Mouse (Mus musculus) regulatory T cell (primary cell): ENCODE data around the gene Mid1.

Experiments
- in situ Hi-C: fragments of 300-600 bp; cut with MboI, MseI; formaldehyde crosslinking; loops from one replicate; pipeline ENCODE4 v1.15.1; 2025; ENCODE audit warnings: high pct_unique_total_duplicates

The Mid1 gene

DNA sequence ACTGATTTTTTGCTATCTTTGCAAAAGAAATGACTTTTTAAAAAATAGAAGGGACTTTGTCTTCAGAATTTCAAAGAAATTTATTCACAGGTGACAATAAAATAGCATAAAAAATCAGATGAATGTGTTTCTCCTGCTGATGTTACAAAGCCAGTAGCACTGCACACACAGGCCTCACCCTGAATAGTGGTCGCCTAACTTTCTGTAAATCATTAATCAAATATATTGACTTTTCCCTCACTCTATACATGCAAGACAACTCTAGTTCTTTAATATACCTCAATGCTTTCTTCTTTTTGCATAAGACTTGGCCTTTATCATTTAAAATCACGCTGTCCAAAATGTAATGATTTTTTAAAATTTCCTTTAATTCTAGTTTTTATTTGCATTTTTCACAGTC lies 126.8 kb downstream of the Mid1 start:
- in situ Hi-C loops = no loop called here

DNA sequence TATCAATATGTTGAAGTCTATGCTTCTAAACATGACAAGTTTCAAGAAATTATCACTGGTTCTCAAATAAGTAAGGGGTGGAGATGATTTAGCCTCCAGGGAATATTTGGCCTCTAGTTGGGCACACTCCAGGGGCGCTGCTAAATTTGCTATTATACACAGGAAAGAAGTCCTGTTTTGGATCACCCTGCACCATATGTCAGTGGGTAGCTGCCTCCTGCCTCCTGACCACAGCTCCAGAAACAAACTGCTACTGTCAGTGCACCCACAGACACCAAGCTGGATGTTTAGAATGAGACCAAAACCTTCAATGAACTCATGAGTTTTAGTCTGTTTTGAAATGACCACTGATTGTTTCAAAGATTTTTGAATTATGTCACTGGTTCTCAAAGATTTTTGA lies 128.7 kb downstream of the Mid1 start:
- in situ Hi-C loops = no loop called here

DNA sequence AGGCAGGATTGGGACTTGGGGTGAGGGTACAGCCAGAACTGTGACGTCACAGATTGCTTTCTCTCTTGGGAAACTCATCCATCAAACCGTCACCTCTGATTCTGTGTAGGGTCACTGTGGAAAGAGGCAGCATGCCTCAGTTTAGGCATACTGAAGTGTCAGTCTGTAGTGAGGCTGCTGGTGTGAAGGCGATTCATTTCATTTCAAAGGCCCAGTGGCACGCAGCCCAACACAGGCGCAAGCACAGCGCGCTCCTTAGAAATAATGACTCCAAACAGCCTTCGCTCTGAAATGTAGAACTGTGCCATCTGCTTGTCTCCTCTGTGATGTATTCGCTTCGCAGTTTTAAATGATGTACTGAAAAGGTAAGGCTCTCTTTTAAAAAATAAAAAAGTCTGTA lies 141.9 kb downstream of the Mid1 start:
- in situ Hi-C loops = no loop called here

DNA sequence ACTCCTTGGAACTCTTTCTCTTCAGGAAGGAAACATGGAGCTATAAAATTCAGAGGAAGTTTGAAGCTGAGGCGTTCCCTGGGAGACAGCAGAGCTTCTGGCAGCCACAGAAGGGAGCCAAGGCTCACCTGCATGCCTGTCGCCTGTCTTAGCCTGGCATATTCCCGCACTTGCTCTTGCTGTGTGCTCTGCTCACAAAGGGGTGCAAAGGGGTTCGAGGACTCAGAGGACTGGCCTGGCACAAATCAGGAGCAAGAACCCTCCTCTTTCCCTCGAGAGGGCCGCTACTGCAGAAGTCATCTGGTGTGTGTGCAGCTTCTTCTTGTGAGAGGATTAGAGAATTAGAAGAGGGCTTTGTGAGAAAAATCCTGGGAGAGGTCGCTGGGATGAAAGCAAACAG lies 142.7 kb downstream of the Mid1 start:
- in situ Hi-C loops = no loop called here

DNA sequence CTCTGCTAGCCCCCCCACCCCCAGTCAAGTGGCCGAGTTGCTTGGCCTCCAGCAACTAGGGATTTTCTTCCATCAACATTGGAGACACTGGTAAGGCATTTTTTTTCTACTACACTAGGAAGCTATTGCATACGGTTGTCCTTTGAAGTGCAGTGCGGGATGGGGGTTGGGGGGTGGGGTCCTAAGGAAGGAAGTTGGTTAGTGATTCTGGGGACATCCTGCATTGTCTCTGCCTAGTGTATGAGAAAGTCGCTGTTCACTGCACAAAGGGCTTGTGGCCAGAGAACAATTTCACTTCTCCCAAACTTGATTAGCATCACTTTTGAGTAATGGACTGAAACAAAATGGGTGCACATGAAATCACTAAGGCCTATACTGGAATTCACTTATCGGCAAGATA lies 143.1 kb downstream of the Mid1 start:
- in situ Hi-C loops = no loop called here

DNA sequence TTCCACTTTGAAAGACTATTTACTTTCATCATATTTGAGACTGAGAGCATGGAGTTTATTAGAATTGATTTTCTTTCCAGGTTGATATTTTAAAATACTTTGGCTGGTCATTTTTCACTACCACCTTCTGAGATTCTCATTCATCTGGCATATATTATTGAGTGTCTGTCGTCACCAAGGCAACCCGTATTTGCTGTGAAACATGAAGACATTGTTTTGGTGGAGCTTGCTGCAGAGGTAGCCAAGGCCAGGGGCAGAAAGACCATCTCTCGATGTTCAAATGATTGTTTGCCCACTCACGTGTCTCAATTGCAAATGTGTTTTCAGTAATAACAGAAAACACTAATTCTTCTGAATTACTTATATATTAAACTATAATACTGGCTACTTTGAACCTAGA lies 145.1 kb downstream of the Mid1 start:
- in situ Hi-C loops = no loop called here

DNA sequence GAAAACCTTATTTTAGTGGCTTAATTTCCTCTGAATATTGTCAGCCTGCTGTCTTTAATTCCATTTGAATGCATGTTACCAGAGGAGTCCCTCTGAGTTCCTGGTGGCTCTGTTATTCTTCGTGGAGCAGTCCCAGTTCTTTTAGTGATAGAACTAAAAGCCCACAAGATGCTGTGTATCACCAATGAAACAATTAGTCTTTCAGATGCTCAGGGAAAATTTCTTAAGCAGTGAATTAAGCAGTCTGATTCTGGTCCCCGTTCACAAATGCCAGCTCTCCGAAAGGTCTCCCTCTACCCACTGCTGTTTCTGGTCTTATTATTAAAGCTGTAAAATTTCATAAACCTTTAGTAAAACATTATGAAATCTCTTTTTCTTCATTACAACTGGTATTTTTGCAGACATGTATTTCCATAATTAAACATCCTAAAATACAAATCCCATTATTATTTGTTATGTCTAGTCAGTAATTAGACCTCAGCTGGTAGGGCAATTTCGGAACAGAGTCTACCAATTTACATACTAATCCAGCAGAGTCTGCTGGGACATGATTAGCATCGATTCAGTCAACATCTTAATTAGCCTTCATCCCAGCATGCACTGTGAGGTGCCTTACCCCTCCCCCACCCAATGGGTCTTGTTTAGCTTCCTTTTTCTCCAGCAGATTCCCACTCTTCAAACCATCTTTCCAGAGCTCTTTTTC lies 153.1 kb downstream of the Mid1 start:
- in situ Hi-C loops = no loop called here

DNA sequence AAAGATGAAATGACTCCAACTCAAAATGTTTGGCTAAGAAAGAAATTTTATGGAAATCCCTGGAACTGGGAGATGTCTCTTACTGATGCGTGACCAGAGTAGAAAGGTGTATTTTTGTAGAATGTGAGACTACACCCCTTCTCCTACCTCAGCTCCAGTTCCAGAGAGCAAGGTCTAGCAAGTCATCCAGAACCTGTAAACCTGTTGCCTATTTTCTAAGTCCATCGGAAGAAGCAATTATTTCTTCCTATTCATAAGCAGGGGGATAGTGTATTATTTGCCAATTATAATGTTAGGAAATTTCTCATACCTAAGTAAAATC lies 153.6 kb downstream of the Mid1 start:
- in situ Hi-C loops = no loop called here

DNA sequence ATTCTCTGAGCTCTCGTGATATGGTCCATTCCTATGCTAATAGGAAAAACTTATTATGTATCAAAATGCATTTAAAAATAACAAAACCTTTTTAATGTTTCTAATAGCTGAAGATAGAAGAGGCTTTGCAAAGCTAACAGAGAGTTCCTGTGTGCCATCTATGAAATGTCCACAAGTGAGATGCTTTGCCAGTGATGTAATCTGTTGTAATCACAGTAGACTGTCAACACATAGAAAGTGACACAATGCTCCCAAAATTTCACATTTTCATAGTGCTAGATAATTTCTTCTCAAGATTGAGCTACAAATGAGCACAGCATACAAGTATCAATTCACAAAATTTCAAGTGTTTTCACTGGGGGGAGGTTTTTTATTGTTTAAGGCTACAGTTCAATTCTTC lies 158.3 kb downstream of the Mid1 start:
- in situ Hi-C loops = no loop called here

DNA sequence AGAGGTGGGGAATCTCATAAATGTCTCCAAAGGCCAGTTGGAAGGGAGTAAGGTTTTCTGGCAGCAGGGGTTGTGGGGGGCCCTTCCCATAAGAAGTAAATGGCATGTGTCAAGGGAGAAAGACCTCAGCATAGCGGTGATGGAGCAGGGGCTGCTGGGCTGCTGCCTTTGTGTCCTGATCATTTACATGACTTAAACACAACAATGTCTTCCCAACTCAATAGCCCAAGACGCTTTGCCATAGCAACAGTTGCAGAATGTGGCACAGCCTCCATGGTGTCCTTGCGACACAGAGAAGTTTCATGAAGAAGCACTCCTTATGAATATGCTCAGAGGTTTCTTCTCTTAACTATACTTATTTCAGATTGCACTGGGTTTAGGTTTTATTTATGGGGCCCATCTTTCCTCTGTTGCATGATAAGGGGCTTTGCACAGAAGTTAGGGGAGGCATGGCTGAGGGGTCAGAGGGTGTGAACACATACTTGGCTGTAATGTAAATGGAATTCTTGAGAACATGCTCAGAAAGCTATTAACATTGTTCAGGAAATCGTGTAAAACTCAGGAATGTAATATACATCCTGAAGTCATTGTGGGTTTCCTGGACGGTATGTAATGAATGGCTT lies 159.3 kb downstream of the Mid1 start:
- in situ Hi-C loops = no loop called here

DNA sequence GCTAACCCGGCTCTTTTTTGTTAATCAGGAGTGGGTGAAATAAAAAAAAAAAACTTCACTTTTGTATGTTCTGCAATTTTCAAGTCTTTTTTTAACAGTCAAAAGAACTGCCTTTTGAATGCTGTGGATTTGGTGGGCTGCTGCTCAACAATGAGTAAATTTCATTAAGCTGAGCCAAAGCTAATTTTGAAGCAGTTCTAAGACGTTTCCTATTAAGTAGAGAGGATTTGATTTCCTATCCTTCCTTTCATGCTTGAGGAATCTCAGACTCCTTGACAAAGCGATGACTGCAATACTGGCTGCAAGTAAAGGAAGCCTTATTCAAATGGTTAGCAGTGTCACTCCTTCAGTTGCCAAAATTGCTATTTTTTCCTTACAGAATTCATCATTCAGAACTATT lies 161.2 kb downstream of the Mid1 start:
- in situ Hi-C loops = no loop called here

DNA sequence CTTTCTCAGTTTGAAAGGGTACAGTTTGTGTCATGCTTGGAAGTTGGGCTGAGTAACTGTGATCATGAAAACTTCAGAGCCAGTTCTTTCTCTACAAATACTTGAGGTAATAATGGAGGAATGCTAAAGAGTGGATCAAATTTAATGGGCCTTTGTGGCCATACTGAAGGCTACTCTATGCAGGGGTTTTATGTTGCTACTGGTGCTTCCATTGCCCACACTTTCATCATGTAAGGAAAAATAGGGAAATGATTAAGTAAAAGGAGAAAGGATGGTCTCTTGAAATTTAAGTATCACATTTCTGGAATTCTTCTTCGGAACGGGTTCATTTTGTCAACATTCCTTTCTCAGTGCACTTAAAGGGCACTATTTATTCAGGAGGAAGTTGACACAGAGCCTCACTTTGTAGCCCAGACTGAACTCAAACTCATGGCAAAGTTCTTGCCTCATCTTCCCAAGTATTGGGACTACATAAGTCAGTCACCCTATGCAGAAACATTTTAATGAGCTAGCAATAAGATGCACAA lies 176.3 kb downstream of the Mid1 start:
- in situ Hi-C loops = no loop called here

DNA sequence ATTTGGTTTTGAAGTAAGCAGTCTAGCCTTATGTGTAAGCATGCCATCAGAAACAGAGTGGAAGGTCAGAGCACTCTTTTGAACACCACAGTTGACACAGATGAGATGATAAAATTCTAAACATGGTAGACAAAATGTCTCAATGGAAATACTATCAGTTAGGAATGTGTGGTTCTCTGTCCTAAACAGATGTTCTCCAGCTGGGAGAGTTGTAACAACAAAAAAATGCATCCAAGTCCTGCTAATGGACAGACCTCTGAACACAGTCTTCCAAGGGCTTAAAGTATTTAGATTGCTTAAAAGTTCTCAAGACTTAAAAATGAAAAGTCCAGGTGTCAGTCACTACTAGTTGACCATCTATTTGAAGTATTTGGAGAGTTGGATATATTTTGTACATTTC lies 177.4 kb downstream of the Mid1 start:
- in situ Hi-C loops = no loop called here

DNA sequence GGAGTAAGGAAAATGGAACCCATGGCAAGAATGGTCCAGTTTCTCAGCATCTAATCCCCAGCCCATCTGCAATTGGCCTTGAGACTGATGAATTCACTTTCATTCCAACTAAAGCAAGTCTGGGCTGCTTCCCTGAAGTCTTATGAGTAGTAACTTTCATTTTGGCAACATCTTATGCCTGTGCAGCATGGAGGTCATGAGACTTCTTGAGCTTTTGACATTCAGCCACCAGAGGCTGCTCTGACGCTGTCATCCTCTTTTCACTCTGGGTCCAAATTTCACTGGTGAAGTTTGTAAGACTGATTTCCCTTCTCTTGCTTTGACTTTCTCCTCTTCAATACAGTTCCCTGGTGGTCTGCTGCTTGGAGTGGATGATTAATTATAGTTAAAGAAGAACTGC lies 177.8 kb downstream of the Mid1 start:
- in situ Hi-C loops = no loop called here

DNA sequence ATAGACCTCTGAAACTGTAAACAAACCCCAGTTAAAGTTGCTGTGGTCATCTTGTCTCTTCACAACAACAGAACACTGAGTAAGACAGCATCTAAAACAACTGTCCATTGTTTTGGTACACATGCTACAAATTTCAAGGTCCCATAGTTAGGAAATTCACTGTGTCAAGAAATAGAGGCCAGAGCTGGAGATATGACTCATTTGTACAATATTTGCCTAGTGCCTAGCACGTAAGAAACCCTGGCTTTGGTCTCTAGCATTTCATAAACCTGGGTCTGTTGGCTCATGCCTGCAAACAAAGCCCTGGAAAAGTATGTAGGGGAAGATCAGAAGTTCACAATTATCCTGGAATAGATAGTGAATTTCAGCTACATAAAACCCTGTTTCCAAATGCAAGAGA lies 178.8 kb downstream of the Mid1 start:
- in situ Hi-C loops = no loop called here

DNA sequence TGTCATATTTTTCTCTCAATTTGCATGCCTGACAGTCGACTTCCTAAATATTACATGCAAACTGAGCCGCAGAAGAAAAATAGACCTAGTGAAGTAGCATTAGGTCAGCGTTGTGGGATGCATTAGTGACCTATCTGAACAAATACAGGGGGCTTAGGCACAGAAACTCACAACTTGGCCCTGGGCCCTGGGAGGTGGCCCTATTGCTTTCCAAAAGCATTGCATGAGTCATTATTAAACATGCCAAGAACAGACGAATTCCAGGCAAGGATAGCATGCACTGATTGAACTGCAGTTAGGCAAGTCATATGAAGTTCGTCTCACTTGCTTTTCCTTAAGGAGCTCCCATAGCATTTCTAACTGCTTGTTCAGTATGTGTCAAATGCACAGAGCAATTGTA lies 183.2 kb downstream of the Mid1 start:
- in situ Hi-C loops = no loop called here

DNA sequence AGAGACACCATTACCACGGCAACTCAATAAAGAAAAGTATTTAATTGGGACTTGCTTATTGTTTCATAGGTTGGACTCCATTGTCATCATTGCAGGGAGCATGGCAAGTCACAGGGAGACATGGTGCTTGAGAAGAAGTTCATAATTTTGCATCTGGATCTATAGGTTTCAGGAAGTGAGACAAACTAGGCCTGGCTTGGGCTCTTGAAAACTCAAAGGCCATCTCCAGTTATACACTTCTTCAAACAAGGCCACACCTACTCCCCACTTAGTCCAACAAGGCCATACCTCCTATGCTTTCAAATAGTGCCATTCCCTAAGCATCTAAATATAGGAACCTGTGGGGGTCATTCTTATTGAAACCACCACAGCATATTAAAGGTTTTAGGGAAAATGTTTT lies 189.5 kb downstream of the Mid1 start:
- in situ Hi-C loops = loop anchor here (5.0 kb wide), 1 partner anchor 93 kb away; no protein-coding TSS in a partner anchor

DNA sequence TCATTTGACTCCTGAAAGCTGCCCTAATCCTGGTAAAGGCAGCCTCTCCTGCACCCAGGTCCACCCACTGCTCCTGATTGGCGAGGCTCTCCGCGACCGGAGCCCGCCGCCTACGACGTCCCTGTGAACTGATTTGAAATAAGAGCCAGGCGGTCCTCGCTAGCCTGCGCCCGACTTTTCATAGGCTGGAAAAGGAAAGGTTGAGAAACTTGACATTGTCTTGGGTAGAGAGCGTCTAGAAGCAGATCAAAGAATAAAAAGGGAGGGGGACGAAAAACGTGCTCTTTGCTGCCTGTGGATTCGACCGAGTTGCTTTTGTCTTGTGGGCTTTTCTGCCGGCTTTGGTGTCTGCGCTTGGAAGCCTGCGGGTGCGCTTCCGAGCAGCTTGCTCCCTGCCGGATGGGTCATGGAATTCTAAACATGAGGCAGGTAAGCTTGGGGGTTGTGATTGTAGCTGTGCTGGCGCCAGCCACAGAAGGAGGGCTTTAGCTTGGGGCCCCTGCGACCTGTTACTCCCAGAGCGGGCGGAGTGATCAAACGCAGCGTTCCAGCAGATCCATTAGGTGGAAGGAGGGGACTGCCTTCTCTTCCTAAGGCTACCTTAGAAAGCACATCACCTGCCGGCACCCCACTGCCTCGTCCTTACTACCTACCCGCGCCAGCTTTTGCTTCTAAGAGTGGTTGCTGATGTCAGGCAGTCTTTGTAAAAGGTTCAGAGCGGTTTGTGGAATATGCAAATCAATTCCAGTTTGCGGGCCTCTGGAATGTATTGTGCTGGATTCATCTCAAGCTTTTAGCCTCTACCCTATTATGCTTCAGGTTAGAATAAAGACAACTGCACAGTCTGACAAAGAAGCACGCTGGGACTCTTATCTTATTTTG lies 194.7 kb downstream of the Mid1 start:
- in situ Hi-C loops = no loop called here

DNA sequence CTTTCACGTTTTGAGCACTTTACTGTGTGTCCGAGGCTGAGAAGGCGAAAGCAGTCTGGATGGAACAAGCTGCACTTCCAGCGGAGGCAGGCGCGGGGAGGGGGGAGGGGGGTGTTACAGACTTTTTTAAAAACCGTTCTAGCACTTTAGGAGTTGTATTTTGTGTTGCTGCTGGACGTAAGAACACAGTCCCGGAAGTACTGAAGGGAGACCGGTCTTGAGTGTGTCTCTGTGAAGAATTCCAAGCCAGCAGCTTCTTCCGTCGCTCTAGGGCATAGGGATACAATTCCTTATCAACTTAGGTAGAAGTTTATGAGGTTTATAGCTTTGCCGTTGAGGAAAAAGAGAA lies 195.3 kb downstream of the Mid1 start:
- in situ Hi-C loops = no loop called here

DNA sequence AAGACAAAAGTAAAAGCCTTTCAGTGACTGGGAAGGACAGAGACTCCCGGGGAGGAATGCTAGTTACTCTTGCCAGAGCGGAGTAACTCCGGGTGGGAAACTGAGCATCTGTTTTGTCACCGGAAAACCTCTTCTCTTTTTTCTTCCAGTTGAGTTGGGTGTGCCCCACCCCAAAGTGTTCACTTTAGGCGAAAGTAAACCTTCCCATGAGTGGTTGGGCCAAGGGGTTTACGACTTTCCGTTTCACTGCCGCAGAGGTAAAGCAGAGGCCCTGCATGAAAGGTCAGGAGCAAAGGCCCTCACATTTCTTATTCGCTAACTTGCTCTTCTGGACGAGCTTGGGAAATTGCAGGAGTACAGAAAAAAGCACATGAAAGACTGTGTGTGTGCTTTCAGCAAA lies 195.8 kb downstream of the Mid1 start:
- in situ Hi-C loops = no loop called here

DNA sequence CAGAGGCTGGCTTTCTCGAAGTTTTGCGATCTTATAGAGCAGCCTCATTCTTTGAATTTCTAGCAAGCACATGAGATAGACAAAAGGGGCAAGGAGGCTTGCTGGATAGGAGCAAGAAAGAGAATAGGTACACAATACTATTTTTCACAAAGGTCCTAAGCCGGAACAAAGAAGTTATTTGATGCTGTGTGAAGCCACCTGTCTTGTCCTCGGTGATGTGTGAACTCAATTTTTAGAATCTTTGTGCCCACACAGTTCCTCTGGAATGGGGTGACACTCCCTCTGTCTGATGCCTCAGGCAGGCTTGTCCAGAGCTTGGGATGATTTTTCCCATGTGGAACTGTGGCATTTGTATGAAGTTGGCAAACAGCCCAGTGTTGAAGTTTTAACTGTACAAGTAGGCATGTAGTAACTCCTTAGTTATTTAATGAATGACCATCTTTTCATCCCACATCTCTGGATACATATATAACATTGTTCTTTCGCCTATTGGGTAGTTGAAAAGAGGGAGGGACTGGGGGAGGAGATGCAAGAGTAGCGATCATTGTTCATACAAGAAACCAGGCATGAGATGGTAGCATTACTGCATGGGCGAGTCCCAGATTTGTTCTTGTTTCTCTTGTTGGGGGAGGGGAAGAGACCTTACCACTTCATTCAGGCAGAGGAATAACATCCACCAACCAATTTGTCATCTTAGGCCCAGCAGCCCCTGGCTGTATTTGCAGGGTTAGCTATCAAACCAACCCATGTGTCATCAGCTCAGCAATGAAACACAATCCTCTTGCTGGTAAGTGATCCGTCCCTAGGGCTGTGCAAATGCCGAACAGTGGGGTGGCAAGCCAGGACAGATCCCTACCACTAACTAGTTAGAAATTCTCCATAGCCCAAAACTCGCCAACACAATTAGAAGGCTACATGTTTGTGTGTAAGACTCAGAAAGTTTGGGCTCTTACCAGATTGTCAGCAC lies 196.5 kb downstream of the Mid1 start:
- in situ Hi-C loops = no loop called here

DNA sequence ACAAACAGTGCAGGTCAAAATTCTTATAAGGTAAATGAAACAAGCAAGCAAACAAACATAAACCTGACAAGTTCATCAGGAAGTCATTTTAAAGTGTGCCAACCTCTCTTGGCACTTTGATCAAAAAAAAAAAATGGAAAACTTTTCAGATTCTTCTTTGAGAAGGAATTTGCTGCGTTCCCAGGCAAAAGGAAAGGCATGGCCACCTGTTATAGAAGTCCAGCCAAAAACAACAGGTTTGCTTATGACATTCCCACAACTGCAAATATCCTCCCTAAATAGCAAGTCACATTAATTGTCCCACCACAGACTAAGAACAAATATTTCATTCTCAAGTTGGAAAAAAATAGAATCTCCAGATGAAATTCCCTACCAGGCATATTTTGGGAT lies 197.2 kb downstream of the Mid1 start:
- in situ Hi-C loops = no loop called here
